Mouse (Mus musculus) induced T-regulatory cell, adult 2 months (primary cell): ENCODE results near the gene 9430097D07Rik.

ENCODE experiments used
- DNase-seq: peaks from one replicate; pipeline ENCODE4 v3.0.0-alpha.2; 2012; ENCODE audit warnings: low read depth

The 9430097D07Rik gene

DNA sequence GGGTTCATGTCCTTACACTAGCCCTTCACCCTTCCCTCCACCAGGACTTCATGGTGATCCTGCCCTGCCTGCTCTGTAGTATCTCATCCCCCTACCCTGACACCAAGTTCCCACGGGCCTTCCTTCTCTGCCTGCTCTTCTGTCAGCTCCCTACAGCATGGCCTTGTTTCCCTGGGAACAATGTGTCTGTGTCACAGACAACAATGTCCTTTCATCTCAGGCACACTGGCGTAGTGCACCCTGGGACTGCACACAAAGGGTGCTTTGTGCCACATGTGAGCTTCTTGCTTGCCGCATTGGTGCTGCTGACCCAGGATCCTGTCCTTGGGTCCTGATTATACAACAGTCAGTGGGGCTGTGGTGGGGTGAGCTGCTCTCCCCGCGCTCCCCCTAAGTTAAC, 15.9 kb downstream of the 9430097D07Rik start:
- DNase-seq, result no peak

DNA sequence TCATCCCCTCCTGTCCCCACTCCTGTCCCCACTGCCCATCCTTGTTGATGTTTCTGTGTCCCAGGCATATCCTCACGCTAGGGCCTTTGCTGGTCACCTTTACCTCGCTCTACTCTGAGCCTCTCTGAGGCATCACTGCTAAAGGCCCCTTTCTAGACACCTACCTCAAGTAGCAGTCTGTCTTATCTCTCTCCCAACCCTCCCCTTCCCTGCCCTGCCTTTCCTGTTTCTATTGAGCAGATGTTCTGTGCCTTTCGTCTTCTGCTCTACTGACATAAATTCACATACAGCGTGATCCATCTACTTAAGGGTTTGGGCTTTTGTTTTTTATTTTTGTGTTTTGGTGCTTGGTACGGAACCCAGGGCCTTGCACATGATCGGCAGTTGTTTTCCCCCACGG, 19.5 kb downstream of the 9430097D07Rik start:
- no peak for DNase-seq

DNA sequence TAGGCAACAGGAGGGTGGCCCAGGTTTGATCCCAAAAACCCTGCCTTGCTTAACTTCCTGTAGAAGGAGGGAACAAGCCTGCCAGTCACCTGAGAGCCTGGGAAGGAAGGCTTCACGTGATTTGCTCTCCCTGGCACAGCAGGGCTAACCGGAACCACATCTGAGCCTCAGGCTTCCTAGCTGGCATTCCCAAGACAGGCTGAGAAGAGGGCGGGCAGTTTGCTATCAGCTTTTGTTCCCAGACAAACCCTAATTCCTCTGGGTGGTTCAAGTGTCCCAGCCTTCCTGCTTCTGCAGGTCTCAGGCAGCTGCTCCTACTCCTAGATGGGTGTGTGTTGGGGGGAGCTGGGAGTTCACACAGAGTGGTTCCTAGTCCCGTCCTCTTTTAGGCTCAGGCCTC, 20.0 kb downstream of the 9430097D07Rik start:
- DNase-seq, result no peak

GRCm38 (mm10) chr2:32553592-32554148, 21.8 kb downstream of the 9430097D07Rik start:
- peak; percentile 80 for DNase-seq

DNA sequence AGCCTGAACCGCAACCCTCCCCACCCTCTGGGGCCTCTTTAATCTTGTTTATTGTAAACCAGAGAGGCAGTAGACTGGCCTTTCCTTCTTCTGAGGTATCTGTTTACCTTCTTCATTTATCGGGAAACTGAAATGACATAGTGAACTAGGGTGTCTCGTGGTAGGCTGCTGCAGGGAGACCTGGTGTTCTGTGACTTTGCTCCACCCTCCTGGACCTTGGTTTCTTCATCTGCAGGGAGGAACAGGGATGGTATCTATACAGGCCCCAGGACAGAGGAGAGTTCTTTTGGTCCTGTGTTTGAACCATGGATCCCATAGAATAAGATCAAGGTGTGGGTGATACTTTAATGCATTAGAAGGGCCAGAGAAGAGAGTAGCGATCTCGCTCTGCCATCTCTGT, 24.2 kb downstream of the 9430097D07Rik start:
- DNase-seq, result no peak

DNA sequence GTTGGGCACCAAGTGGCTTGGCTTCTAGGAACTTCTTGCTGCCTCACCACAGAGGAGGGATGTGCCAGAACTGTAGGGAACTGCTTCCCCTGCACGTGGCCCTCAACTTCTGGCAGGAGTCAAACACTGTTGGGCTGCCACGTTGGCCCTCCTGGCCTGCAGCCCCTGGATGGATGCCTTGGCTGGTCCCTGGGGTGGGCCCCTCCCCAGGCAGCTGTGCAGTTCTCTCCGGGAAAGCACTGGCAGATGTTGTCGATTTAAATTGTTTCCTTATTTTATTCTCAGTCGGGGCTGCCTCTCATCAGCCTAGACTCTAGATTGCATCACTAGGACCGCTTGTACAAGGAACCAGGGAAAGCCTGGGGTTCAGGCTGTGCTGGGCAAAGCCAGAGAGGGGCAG, 25.7 kb downstream of the 9430097D07Rik start:
- DNase-seq, result no peak

DNA sequence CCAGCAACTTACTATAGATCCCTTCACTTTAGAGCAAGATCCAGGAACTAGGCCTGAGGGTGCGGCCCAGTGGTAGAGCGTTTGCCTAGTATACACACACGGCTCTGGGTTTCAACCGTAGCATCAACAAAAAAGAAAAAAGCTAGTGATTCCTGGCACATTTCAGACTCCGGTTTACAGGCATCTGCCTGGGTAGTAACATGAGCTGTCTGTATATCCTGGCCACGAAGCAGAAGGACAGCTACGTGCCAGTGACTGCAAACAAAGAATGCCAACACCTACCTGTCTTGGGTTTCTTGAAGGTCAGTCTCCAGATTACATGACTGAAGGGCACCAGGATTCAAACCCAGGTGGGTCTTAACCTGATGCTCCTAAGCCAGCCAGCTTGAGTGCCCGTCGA, 26.3 kb downstream of the 9430097D07Rik start:
- no peak for DNase-seq

- peak; percentile 36 for DNase-seq
Measured at GRCm38 (mm10) chr2:32547964-32548739, 27.3 kb downstream of the 9430097D07Rik start.

DNA sequence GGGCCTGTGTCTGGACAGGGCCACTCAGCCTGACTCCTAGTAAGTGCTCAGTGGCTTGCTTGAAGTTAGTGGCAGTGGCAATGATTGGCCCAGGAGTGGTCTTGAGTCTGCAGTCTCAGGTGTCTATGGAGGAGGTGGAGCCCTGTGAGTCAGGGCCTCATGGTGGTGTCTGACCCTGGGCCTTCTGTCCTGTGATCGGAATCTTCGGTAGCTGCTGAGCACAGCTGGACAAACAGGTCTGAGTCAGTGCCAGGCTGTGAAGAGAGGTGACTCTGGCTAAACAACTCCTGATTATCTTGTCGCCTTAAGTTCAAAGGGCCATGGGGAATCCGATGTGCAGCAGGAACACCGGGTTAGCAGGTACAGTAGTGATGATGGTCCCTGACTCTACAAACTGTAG, 28.1 kb downstream of the 9430097D07Rik start:
- DNase-seq, result no peak

DNA sequence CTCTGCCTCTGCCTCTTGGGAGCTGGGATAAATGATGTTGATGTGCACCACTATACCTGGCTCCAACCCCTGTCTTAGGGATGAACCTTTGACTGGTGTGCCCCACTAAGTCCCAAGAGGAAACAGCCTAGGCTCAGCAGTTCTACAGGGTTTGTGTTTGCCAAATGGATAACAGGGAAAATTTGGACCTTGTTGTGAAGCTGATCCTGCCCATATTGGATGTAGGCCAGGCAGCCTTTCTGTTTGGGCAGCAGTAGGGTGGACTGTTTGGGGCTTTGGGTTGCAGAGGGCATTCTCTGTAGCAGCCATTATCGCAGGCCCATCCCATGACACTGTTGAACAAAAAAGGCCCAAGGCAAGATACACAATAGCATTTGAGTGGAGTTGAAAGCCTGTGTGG, 28.5 kb downstream of the 9430097D07Rik start:
- DNase-seq, result no peak

DNA sequence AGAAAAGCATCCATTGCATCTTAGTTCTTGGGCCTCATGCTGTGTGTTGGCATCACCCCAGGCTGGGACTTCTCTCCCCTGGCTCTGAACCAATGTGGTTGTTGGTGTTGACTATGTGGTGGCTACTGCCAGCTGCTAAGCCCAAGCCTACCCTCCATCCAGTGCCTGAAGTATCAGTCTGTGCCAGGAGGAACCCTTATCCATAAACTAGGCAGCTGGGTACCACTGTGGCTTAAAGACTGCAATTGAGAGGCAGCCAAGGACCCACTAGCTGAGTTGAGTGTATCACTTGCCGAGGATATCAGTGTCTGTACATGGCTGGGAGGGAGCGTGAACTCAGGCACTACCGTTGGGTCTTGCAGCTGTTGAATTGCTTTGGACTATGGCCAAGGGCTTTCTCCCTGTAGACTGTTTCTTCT, 32.4 kb downstream of the 9430097D07Rik start:
- no peak for DNase-seq

DNA sequence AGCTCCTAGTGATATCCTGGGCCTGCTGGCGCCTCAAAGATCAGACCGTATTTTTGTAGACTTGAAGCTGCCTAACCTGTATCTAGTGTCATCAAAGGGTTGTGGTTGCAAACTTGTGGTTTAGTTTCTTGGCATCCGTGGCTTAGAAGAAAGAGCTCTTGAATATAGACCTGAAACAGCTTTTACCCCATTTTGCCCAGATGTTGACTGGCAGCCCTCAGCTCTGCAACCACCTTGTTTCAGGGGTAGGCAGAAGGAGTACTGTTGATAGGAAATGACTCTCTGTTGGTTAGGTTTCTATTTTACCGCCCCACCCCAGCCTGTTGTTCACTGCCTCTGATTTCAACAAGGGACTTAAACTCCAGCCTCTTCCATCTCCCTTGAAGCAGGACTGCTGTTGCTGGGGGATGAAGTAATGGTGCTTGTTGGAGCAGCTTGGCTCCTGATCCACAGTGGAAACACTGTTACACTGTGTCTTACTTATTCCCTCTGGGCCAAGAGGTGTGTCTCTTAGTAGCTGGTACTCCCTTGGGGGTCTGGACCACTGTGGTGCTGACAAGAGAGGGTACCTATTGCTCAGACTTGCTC, 33.4 kb downstream of the 9430097D07Rik start:
- DNase-seq, result peak; percentile 90

DNA sequence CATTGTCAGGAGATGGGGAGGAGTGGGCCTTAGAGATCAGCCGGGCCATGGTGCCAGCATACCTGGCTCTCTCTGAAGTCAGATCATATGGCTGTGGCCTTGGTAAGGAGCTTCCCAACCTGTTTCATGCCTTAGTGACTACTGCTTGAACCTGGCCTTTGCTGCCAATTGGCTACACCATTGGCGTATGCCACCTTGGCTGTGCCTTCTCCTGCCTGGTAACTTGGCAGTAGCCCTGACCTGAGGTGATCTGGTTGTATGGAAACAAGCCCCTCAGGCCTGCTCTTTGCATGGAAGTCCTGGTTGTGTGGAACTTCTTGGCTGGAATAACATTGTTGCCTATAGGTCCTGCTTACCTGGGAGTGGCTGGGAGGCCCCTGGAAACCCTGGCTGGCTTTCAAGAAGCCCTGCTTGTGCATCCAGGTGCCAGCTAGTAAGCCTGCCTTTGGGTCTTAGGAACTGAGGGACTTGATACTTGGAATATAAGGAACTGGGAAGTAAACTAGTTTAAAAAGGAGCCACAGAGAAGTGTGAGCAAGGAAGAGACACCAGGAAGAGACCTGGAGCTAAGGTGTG, 34.1 kb downstream of the 9430097D07Rik start:
- peak; percentile 42 for DNase-seq

DNA sequence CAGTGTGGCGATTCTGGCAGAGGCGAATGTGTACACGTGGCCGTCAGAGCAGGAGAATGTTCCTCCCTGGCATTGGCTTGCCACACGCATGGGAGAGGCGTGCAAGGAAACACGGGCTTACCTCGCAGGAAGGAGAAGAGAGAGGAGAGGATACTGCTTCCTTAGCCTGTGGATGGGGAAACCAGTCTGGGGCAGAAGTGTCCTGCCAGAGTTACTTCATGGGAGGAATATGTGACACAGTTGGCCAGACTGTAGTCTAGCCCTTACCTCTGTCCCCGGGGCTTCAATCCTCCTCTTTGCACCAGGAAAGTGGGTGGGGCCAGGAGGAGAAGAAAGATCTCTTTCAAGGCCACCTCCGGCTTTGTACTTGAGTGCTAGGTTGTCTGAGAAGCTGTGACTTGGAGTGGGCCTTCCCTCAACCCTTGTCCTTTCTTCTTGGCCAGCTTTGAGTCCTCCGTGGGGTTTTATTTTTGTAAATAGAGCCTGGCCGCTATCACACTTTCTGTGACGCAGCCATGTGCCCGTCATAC, 36.0 kb downstream of the 9430097D07Rik start:
- DNase-seq, result no peak

DNA sequence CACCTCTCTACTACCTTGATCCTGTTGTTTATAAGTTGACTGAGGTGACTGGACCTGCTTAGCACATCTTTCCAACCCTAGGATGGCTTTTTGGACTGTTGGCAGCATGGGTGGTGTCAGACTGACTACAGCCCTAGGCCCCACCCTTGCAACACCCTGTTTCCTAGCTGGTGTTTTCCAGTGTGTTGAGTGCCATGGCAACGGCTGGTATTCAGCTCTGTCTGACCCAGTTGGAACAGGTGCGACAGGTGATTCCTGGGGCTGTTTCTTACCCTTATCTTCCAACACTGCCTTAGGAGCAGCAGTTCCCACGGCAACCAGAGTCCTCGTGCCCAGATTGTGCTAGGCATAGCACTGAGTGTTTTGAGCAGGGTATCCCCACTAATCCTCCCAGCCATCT, 37.0 kb downstream of the 9430097D07Rik start:
- peak; percentile 56 for DNase-seq

DNA sequence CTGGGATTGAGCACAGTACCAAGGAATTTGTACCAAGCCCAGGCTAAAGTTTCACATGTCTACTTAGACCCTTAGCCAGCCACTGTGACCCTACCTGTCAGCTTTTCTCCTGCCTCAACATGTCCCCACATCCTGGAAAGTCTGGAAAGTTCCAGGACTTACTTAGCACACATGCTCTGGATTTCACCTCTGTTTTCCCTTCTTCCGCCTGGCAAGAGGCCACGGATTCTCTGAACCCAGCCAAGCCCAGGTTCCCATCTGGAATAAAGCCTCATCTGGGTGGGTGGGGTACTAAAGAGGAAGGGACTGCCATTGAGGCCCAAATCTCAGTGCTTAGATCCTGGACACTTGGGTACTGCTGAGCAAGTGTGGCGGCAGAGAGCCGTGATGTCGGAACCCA, 37.5 kb downstream of the 9430097D07Rik start:
- peak; percentile 31 for DNase-seq

- DNase-seq, result peak; percentile 35
Measured at GRCm38 (mm10) chr2:32537360-32537905, 38.1 kb downstream of the 9430097D07Rik start.

- DNase-seq, result peak; percentile 42
Measured at GRCm38 (mm10) chr2:32536634-32537359, 38.7 kb downstream of the 9430097D07Rik start.

GRCm38 (mm10) chr2:32536086-32536633, 39.3 kb downstream of the 9430097D07Rik start:
- peak; percentile 46 for DNase-seq

DNA sequence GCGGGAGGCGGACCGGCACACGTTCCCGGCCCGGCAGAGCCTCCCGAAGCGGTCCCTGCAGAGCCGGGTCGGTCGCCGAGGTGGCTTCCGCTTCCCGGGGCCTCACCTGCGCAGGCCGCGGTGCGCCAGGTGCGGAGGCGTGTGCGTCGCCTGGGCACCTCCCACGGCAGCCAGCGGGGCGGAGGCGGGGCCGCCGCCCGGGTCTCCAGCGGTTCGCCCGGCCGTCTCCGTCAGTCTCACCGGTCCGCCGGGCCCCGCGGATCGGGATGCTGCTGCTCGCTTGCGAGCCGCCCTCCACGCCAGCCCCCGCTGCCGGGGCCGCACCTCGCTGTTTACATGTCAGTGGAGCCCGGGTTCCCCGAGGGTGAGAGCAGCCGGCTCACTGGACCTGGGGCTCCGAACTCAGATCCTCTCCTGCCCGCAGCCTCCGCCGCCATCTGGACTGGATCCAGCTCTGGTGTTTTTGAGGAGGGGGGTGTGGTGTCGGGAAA, 39.9 kb downstream of the 9430097D07Rik start:
- peak; percentile 90 for DNase-seq
